Mouse (Mus musculus): Measurements from ENCODE around the gene Bap1. TPM values are rescaled to one million over a fixed set of nuclear protein-coding genes. Genes with fewer than 3 reads are reported as not detected.

Gene Bap1
- total RNA-seq, 1 experiment: 77.8 TPM

DNA sequence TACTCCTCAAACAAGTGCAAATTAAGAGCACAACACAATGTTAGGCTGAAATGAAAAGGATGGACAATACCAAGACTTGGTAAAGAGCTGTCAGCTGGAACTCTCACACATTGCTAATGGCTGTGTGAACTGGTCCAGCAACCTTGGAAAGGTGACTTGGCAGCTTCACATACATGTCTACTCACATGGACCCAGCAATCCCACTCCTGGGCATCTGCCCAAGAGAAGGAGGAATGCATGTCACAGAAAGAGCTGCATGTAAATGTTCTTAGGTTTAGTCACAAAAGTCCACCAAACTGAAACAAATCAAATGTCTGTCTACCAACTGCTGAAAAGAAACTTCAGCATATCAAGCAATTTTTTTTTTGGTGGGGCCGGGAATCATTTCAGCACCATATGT, 5.3 kb upstream of the Bap1 start:
- H3K4me3 ChIP-seq (ENCODE audit: insufficient read depth in 1 of 2, low read depth in 1 of 2, low read length in 2 of 2, poor library complexity in 1 of 2, severe bottlenecking in 1 of 2): no peak overlapping the region
- no peaks in the 10 kb centered on the region for H3K36me3 ChIP-seq (ENCODE audit: control insufficient read depth, insufficient read depth, low read length, poor library complexity, severe bottlenecking)
- in situ Hi-C loops (cut with MboI; ENCODE audit: low sequenced_read_pairs in 2 of 2, unreplicated experiment in 2 of 2): no loop called here
- TF ChIP-seq HCFC1 (IDR thresholded peaks at IDR 0.05; ENCODE audit: borderline replicate concordance, insufficient read depth, low read length) (no peak), CHD2 (IDR thresholded peaks at IDR 0.05; ENCODE audit: low read depth, low read length) (no peak), ZNF384 (IDR thresholded peaks at IDR 0.05; ENCODE audit: low read depth, low read length) (no peak), ZC3H11A (IDR thresholded peaks at IDR 0.05; ENCODE audit: borderline replicate concordance, low read depth, low read length) (no peak), MAFK (IDR thresholded peaks at IDR 0.05; ENCODE audit: insufficient read depth, low read depth, low read length) (no peak)
- no peak for DNase-seq (ENCODE audit: low read depth, low spot score)
- no peak overlapping the region for H3K27ac ChIP-seq (ENCODE audit: insufficient read depth, low read depth, low read length, poor library complexity, severe bottlenecking)
- H3K9ac ChIP-seq (ENCODE audit: insufficient read depth, low read depth, low read length, poor library complexity, severe bottlenecking): no peak overlapping the region
- no peaks in the 10 kb centered on the region for H3K4me1 ChIP-seq (ENCODE audit: control insufficient read depth in 2 of 2, insufficient read depth in 2 of 2, low read length in 2 of 2, poor library complexity in 1 of 2)
- H3K9me3 ChIP-seq (ENCODE audit: control insufficient read depth, insufficient read depth, low read depth, low read length): no peaks in the 10 kb centered on the region

DNA sequence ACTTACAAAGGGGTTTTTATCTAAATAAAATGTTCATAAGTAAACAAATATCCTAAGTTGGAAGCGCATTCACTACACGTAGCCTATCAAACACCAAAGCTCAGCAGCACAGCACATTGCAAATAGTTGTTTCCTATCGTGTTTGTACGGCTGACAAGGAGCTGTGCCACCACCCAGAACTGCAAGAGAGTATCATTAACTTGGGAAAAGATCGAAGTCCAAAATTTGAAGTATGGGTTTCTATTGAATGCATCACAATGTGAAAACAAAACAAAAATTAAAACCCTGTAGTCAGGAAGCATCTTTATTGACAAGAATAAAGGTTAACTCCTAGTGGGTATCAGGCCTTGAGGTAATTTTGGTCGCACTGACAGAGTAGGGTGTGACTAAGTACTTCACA, 2.9 kb upstream of the Bap1 start:
- no peak for DNase-seq (ENCODE audit: low read depth, low spot score)
- H3K36me3 ChIP-seq (ENCODE audit: control insufficient read depth, insufficient read depth, low read length, poor library complexity, severe bottlenecking): peaks cover 6% of the 10 kb centered on the region; the same call in 1 of the 2 replicates
- TF ChIP-seq ZC3H11A (IDR thresholded peaks at IDR 0.05; ENCODE audit: borderline replicate concordance, low read depth, low read length): no peak
- no peak for TF ChIP-seq MAFK (IDR thresholded peaks at IDR 0.05; ENCODE audit: insufficient read depth, low read depth, low read length)
- TF ChIP-seq HCFC1 (IDR thresholded peaks at IDR 0.05; ENCODE audit: borderline replicate concordance, insufficient read depth, low read length): no peak
- TF ChIP-seq CHD2 (IDR thresholded peaks at IDR 0.05; ENCODE audit: low read depth, low read length): no peak
- TF ChIP-seq ZNF384 (IDR thresholded peaks at IDR 0.05; ENCODE audit: low read depth, low read length): no peak
- in situ Hi-C loops (cut with MboI; ENCODE audit: low sequenced_read_pairs in 2 of 2, unreplicated experiment in 2 of 2): no loop called here
- no peak overlapping the region for H3K9ac ChIP-seq (ENCODE audit: insufficient read depth, low read depth, low read length, poor library complexity, severe bottlenecking)
- H3K4me1 ChIP-seq (ENCODE audit: control insufficient read depth in 2 of 2, insufficient read depth in 2 of 2, low read length in 2 of 2, poor library complexity in 1 of 2): no peaks in the 10 kb centered on the region; a peak in 1 of 4 replicates
- H3K9me3 ChIP-seq (ENCODE audit: control insufficient read depth, insufficient read depth, low read depth, low read length): no peaks in the 10 kb centered on the region
- H3K4me3 ChIP-seq (ENCODE audit: insufficient read depth in 1 of 2, low read depth in 1 of 2, low read length in 2 of 2, poor library complexity in 1 of 2, severe bottlenecking in 1 of 2): no peak overlapping the region
- no peak overlapping the region for H3K27ac ChIP-seq (ENCODE audit: insufficient read depth, low read depth, low read length, poor library complexity, severe bottlenecking)

DNA sequence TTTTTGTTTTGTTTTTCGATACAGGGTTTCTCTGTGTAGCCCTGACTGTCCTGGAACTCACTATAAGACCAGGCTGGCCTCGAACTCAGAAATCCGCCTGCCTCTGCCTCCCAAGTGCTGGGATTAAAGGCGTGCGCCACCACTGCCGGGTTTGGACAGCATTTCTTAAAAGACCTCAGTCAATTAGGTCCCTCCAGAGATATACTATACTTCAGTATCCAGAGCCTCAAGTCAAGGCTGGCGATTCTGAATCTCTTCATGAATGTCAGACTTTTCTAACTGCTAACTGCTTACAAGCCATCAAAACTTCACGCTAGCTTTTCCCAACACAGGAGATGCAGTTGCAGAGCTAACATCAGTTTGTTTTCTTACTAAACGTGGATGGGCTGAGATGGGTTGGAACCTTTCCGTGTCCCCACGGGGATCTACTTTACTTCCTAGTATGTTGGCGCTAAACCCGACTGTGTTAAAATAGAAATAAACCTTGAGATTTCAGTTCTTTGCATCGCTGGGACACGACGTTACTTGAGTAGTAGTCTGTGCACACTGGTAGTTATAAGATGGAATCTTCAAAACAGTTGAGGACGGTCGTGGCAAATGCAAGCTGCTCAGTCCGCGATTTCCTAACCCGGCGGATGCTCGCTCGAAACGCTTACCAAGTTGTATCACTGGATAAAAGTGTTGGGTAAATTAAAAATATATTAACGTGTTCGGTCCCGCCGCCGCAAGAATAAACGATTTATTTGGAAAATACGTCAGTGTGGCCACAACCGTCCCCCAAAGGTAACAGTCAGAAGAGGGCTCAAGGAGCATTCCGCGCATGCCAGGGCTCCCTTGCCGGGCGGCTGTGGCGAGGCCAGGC, 797 bp upstream of the Bap1 start:
- H3K36me3 ChIP-seq (ENCODE audit: control insufficient read depth, insufficient read depth, low read length, poor library complexity, severe bottlenecking): peaks cover 22% of the 10 kb centered on the region
- H3K27ac ChIP-seq (ENCODE audit: insufficient read depth, low read depth, low read length, poor library complexity, severe bottlenecking): no peak overlapping the region
- peak overlapping the region; percentile 73 to 92 for H3K4me3 ChIP-seq (ENCODE audit: insufficient read depth in 1 of 2, low read depth in 1 of 2, low read length in 2 of 2, poor library complexity in 1 of 2, severe bottlenecking in 1 of 2)
- H3K9me3 ChIP-seq (ENCODE audit: control insufficient read depth, insufficient read depth, low read depth, low read length): no peaks in the 10 kb centered on the region
- no peak for DNase-seq (ENCODE audit: low read depth, low spot score)
- TF ChIP-seq HCFC1 (IDR thresholded peaks at IDR 0.05; ENCODE audit: borderline replicate concordance, insufficient read depth, low read length) (no peak), CHD2 (IDR thresholded peaks at IDR 0.05; ENCODE audit: low read depth, low read length) (no peak), ZNF384 (IDR thresholded peaks at IDR 0.05; ENCODE audit: low read depth, low read length) (no peak), ZC3H11A (IDR thresholded peaks at IDR 0.05; ENCODE audit: borderline replicate concordance, low read depth, low read length) (no peak), MAFK (IDR thresholded peaks at IDR 0.05; ENCODE audit: insufficient read depth, low read depth, low read length) (no peak)
- H3K9ac ChIP-seq (ENCODE audit: insufficient read depth, low read depth, low read length, poor library complexity, severe bottlenecking): peak overlapping the region; percentile 86
- H3K4me1 ChIP-seq (ENCODE audit: control insufficient read depth in 2 of 2, insufficient read depth in 2 of 2, low read length in 2 of 2, poor library complexity in 1 of 2): no peaks in the 10 kb centered on the region; a peak in 1 of 4 replicates
- in situ Hi-C loops (cut with MboI; ENCODE audit: low sequenced_read_pairs in 2 of 2, unreplicated experiment in 2 of 2): loop anchor here in 1 of 2 experiments (10.0 kb wide), 1 partner anchor 64 kb away; no protein-coding TSS in a partner anchor

DNA sequence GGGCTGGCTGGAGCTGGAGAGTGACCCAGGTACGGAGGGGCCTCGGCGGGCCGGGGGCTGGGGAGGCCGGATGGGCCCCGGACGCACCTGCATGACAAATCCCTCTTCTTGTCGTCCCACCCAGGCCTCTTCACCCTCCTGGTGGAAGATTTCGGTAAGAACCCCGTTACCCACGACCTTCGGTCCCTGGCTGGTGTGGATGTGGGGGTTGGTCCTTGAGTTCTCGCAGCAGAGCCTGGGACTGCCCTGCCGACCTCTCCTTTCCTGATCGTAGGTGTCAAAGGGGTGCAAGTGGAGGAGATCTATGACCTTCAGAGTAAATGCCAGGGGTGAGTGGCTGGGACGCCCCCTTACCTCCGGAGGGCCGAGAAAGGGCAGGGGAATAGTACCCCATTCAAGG, 376 bp downstream of the Bap1 start:
- in situ Hi-C loops (cut with MboI; ENCODE audit: low sequenced_read_pairs in 2 of 2, unreplicated experiment in 2 of 2): loop anchor here in 1 of 2 experiments (10.0 kb wide), 1 partner anchor 63 kb away; no protein-coding TSS in a partner anchor
- TF ChIP-seq ZNF384 (IDR thresholded peaks at IDR 0.05; ENCODE audit: low read depth, low read length) (no peak), MAFK (IDR thresholded peaks at IDR 0.05; ENCODE audit: insufficient read depth, low read depth, low read length) (no peak), ZC3H11A (IDR thresholded peaks at IDR 0.05; ENCODE audit: borderline replicate concordance, low read depth, low read length) (no peak), CHD2 (IDR thresholded peaks at IDR 0.05; ENCODE audit: low read depth, low read length) (no peak), HCFC1 (IDR thresholded peaks at IDR 0.05; ENCODE audit: borderline replicate concordance, insufficient read depth, low read length) (no peak)
- no peak for DNase-seq (ENCODE audit: low read depth, low spot score)
- Histone ChIP-seq H3K36me3 (ENCODE audit: control insufficient read depth, insufficient read depth, low read length, poor library complexity, severe bottlenecking) (peaks cover 32% of the 10 kb centered on the region), H3K4me3 (ENCODE audit: insufficient read depth in 1 of 2, low read depth in 1 of 2, low read length in 2 of 2, poor library complexity in 1 of 2, severe bottlenecking in 1 of 2) (peak overlapping the region; percentile 78 to 92), H3K9me3 (ENCODE audit: control insufficient read depth, insufficient read depth, low read depth, low read length) (no peaks in the 10 kb centered on the region), H3K27ac (ENCODE audit: insufficient read depth, low read depth, low read length, poor library complexity, severe bottlenecking) (peak overlapping the region; percentile 7; the same call in 1 of the 2 replicates), H3K9ac (ENCODE audit: insufficient read depth, low read depth, low read length, poor library complexity, severe bottlenecking) (peak overlapping the region; percentile 91), H3K4me1 (ENCODE audit: control insufficient read depth in 2 of 2, insufficient read depth in 2 of 2, low read length in 2 of 2, poor library complexity in 1 of 2) (no peaks in the 10 kb centered on the region; a peak in 1 of 4 replicates)
